Mouse (Mus musculus): ENCODE results near the gene Macrod1.

DNA sequence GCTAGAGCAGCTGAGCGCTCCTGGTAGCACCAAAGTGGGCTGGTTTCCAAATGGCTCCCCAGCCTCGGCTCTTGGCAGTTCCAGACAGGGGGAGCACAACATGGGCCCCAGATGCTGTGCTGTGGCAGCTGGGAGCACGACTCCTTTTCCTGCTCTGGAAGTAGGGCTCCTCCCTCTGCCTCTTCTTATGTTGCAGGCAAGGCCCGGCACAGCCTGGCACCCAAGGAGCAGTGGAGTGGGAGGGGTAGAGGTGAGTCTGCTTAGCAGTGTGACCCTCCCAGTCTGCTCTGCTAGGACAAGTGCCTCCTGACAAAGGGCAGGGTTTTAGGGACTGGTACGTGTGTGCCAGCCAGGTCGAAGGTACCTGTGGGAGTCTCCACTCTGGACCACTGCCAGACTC is 54.3 kb downstream of the Macrod1 start:
- TF ChIP-seq CTCF (IDR thresholded peaks at IDR 0.05; ENCODE audit: low read depth, low read length), result no peak
- TF ChIP-seq GATA1 (IDR thresholded peaks at IDR 0.05; ENCODE audit: borderline replicate concordance, low read length), result no peak
- no peak for TF ChIP-seq TAL1 (conservative IDR thresholded peaks at IDR 0.05; ENCODE audit: low read depth, low read length)
- no peak for TF ChIP-seq GATA2 (IDR thresholded peaks at IDR 0.05; ENCODE audit: borderline replicate concordance, low read depth, low read length)
